Mouse (Mus musculus) macrophage (primary cell): Measurements from ENCODE around the gene Gm11077. TPM values are rescaled to one million over a fixed set of nuclear protein-coding genes. Genes with fewer than 3 reads are reported as not detected.

Experiments
- H3K27ac ChIP-seq: fragments of 350-480 bp; formaldehyde crosslinking; 2 replicates; pipeline ENCODE4 v1.9.0; 2021
- H3K36me3 ChIP-seq: fragments of 350-480 bp; formaldehyde crosslinking; 2 replicates; pipeline ENCODE4 v1.9.0; 2021; ENCODE audit errors: inconsistent target
- H3K4me3 ChIP-seq: fragments of 350-480 bp; formaldehyde crosslinking; 2 replicates; pipeline ENCODE4 v1.9.0; 2021; ENCODE audit errors: inconsistent target
- H3K79me2 ChIP-seq: fragments of 350-480 bp; formaldehyde crosslinking; 2 replicates; pipeline ENCODE4 v1.9.0; 2021; ENCODE audit errors: inconsistent target
- WGBS: methylation state at CpG from one replicate; pipeline ENCODE4 v1.1.7; 2026; ENCODE audit warnings: inconsistent platforms; ENCODE audit not compliant: missing documents; 5-methylcytosine and 5-hydroxymethylcytosine counted together
- polyA plus RNA-seq: library from polyadenylated mRNA; stranded (reverse); fragments of 250-400 nt; gene quantifications from 3 replicates; pipeline ENCODE4 v1.2.4, GENCODE M21; 2018; ENCODE audit warnings: inconsistent platforms

Gene Gm11077
- polyA plus RNA-seq, 1 experiment from 2014 or later = not detected

- H3K79me2 ChIP-seq = no peaks in the 10 kb centered on the region
- no peaks in the 10 kb centered on the region for H3K36me3 ChIP-seq
- WGBS = 96% methylated on average over 5 of the region's 6 CpGs
- no peak overlapping the region for H3K27ac ChIP-seq
- H3K4me3 ChIP-seq = no peak overlapping the region
Measured at GRCm38 (mm10) chr6:140782524-140782923, 53.4 kb downstream of the Gm11077 start.

GRCm38 (mm10) chr6:140786058-140786457 is 57.0 kb downstream of the Gm11077 start:
- H3K79me2 ChIP-seq = no peaks in the 10 kb centered on the region
- 94% methylated on average over 2 of the region's 2 CpGs for WGBS
- H3K4me3 ChIP-seq = no peak overlapping the region
- no peaks in the 10 kb centered on the region for H3K36me3 ChIP-seq
- no peak overlapping the region for H3K27ac ChIP-seq

DNA sequence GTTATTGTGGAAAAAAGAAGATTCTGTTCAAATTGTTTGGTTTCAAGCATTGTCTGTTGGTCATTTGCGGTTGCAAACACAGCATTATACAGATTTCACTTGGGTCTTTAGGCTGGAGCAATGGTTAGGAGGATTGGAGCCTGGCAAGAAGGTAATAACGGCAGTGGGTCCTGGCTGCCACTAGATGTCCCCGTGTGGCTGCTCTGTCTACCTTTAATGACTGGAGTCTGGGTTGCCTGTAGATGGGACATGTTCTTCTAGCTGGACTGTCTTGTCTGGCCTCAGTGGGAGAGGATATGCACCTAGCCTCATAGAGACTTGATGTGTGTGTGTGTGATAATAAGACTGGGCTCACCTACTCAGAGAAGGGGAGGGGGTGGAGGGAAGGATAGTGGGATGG is 60.8 kb downstream of the Gm11077 start:
- no peak overlapping the region for H3K4me3 ChIP-seq
- H3K36me3 ChIP-seq = no peaks in the 10 kb centered on the region
- no peak overlapping the region for H3K27ac ChIP-seq
- 42% methylated on average over 3 of the region's 3 CpGs for WGBS
- no peaks in the 10 kb centered on the region for H3K79me2 ChIP-seq

- Histone ChIP-seq H3K4me3 (no peak overlapping the region), H3K79me2 (no peaks in the 10 kb centered on the region), H3K27ac (no peak overlapping the region), H3K36me3 (no peaks in the 10 kb centered on the region)
- 93% methylated on average over 6 of the region's 6 CpGs for WGBS
Measured at GRCm38 (mm10) chr6:140793676-140794262, 64.7 kb downstream of the Gm11077 start.

DNA sequence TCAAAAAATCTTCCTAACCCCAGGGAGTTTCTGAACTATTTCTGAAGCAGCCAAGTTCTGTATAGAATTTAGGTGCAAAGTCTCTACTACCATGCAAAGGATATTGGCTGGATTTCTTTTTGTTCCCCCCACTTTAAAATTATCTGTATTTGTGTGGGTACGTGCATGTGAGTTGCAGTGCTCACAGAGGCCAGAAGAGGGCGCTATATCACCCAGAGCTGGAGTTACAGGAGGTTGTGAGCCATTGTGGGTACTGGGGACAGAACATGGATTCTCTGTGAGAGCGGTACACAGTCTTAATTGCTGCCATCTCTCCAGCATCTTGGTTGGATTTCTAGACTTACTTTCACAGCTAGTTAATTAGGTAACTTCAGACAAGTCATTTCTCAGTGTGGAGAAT is 69.8 kb downstream of the Gm11077 start:
- Histone ChIP-seq H3K36me3 (no peaks in the 10 kb centered on the region), H3K79me2 (no peaks in the 10 kb centered on the region), H3K27ac (no peak overlapping the region), H3K4me3 (no peak overlapping the region)
- 77% methylated on average over 3 of the region's 3 CpGs for WGBS

DNA sequence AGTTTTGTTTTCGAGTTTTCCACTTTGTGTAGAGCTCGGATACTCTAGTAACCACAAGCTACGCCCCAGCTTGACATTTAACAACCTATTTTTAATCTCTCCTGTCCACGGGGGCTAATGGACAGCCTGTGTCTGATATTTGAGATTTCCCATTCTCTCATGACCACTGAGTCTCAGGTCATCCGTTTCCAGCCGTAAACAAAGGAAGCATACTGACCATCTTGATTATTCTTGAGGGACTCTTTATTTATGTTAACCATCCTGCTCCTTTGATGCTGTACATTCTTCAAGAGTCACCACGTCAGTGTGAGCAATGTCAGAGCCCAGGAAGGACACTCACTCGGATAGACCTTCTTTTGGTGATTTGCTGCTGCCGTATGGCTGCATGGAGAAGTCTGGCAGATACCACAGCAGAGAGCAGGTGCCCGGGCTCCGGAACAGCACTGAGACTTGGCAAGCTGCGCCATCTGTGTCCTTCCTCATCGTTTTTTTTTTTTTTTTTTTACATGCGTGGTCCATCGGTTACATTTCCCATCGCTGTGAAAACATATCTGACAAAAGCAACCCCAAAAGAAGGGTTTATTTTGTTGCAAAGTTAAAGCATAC is 70.5 kb downstream of the Gm11077 start:
- no peaks in the 10 kb centered on the region for H3K79me2 ChIP-seq
- H3K36me3 ChIP-seq = no peaks in the 10 kb centered on the region
- WGBS = 93% methylated on average over 15 of the region's 16 CpGs
- no peak overlapping the region for H3K4me3 ChIP-seq
- H3K27ac ChIP-seq = no peak overlapping the region

DNA sequence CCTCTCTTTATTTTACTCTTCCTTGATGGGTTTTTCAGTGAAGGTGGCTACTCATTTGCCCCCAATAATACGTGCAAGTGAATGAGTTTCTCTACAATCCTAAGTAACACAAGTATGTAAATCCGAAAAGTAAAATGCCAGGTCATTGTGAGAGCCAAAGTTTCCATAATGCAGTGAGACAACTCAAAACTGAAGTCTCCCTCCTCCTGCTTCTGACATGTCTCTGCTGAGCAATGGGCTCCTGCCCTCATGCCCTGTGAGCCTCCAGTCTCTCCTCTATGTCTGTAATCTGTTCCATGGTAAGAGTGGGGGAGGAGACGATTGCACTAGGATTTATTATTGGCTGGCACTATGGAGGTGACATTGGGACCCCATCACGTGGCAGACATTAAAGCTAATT is 71.5 kb downstream of the Gm11077 start:
- Histone ChIP-seq H3K79me2 (no peaks in the 10 kb centered on the region), H3K36me3 (no peaks in the 10 kb centered on the region), H3K27ac (no peak overlapping the region), H3K4me3 (no peak overlapping the region)
- WGBS = 91% methylated on average over 4 of the region's 4 CpGs

Other genes with a start within 250 kb of the Gm11077 start
- 29.6 to 32.7 TPM (median 32.3 TPM) in 3 replicates for gene Aebp2, start 106.6 kb upstream of the Gm11077 start, polyA plus RNA-seq